Mouse (Mus musculus) heart, postnatal 14 days (tissue): ENCODE data around the gene Ift43. TPM values are rescaled to one million over a fixed set of nuclear protein-coding genes. Genes with fewer than 3 reads are reported as not detected.
A peak's percentile ranks its signal among the peaks of the same experiment; 100 is the strongest.

Source experiments
- DNase-seq, 2 experiments: peaks; one replicate each; pipeline ENCODE4 v3.0.0; 2021 to 2022
- intact Hi-C: fragments of 180-260 bp; cut with DNase I; formaldehyde crosslinking; loops from one replicate; pipeline ENCODE4 v1.15.1; 2025
- long read RNA-seq, 2 experiments: library from polyadenylated mRNA; stranded (forward); transcript quantifications; one replicate each; pipeline ENCODE4 v2.0.0; 2021
- total RNA-seq, 2 experiments: library from RNA; stranded (reverse); gene quantifications; 2 replicates each; pipeline ENCODE4 v1.2.3; 2021

The Ift43 gene
- total RNA-seq: 10 to 100 TPM; 24.4 to 26.6 TPM
- long read RNA-seq, experiment 1, transcript Ift43-205 (9 exons, 783 nt): major isoform, 20 of 21 reads
- long read RNA-seq, experiment 1, partial matches to known transcripts: 1 of 21 reads
- long read RNA-seq, experiment 1, other reads (novel, unspliced or antisense): 0 of 21 reads
- long read RNA-seq, experiment 2, transcript Ift43-205 (9 exons, 783 nt): major isoform, 34 of 36 reads
- long read RNA-seq, experiment 2, partial matches to known transcripts: 0 of 36 reads
- long read RNA-seq, experiment 2, other reads (novel, unspliced or antisense): 2 of 36 reads

GRCm38 (mm10) chr12:86082481-86083012 is at the start of gene Ift43:
Ift43 (plus strand) TSS chr12:86082541.
- intact Hi-C loops: no loop called here
- peak; percentile 83 to 89 for DNase-seq

- intact Hi-C loops: no loop called here
- no peak for DNase-seq
Observed at GRCm38 (mm10) chr12:86035586-86035985, 46.8 kb upstream of the Ift43 start.

- DNase-seq: no peak
- intact Hi-C loops: no loop called here
Observed at GRCm38 (mm10) chr12:86036368-86037166, 45.8 kb upstream of the Ift43 start.

- intact Hi-C loops: no loop called here
- DNase-seq: no peak
Observed at GRCm38 (mm10) chr12:86037235-86037921, 45.0 kb upstream of the Ift43 start.

- DNase-seq: no peak
- intact Hi-C loops: no loop called here
Observed at GRCm38 (mm10) chr12:86039078-86039477, 43.3 kb upstream of the Ift43 start.

- DNase-seq: no peak
- intact Hi-C loops: no loop called here
Observed at GRCm38 (mm10) chr12:86039751-86040150, 42.6 kb upstream of the Ift43 start.

GRCm38 (mm10) chr12:86046141-86046540 is 36.2 kb upstream of the Ift43 start:
- DNase-seq: no peak
- intact Hi-C loops: no loop called here

- DNase-seq: no peak
- intact Hi-C loops: no loop called here
Observed at GRCm38 (mm10) chr12:86046776-86047175, 35.6 kb upstream of the Ift43 start.

GRCm38 (mm10) chr12:86047376-86047775 is 35.0 kb upstream of the Ift43 start:
- no peak for DNase-seq
- intact Hi-C loops: no loop called here

- intact Hi-C loops: no loop called here
- DNase-seq: no peak
Observed at GRCm38 (mm10) chr12:86049813-86050212, 32.5 kb upstream of the Ift43 start.

- intact Hi-C loops: no loop called here
- no peak for DNase-seq
Observed at GRCm38 (mm10) chr12:86051477-86051876, 30.9 kb upstream of the Ift43 start.

GRCm38 (mm10) chr12:86055306-86055705 is 27.0 kb upstream of the Ift43 start:
- intact Hi-C loops: no loop called here
- DNase-seq: no peak

- intact Hi-C loops: no loop called here
- peak in 1 of 2 experiments; percentile 23 for DNase-seq
Observed at GRCm38 (mm10) chr12:86056976-86057375, 25.4 kb upstream of the Ift43 start.

GRCm38 (mm10) chr12:86057516-86057915 is 24.8 kb upstream of the Ift43 start:
- intact Hi-C loops: no loop called here

GRCm38 (mm10) chr12:86059341-86059740 is 23.0 kb upstream of the Ift43 start:
- intact Hi-C loops: no loop called here
- peak; percentile 10 to 26 for DNase-seq

More at GRCm38 (mm10) chr12:86057516-86057915, 24.8 kb upstream of the Ift43 start:
- DNase-seq: peak; percentile 15 to 19

GRCm38 (mm10) chr12:86064796-86065195 is 17.5 kb upstream of the Ift43 start:
- intact Hi-C loops: no loop called here
- no peak for DNase-seq

- no peak for DNase-seq
- intact Hi-C loops: no loop called here
Observed at GRCm38 (mm10) chr12:86071432-86071831, 10.9 kb upstream of the Ift43 start.

GRCm38 (mm10) chr12:86074681-86075080 is 7.7 kb upstream of the Ift43 start:
- intact Hi-C loops: loop anchor here (5.0 kb wide), 2 partner anchors 122 to 147 kb away; no protein-coding TSS in a partner anchor
- no peak for DNase-seq

- intact Hi-C loops: loop anchor here (5.0 kb wide), 2 partner anchors 123 to 148 kb away; no protein-coding TSS in a partner anchor
Observed at GRCm38 (mm10) chr12:86075358-86075757, 7.0 kb upstream of the Ift43 start.

GRCm38 (mm10) chr12:86076321-86076901 is 5.9 kb upstream of the Ift43 start:
- intact Hi-C loops: loop anchor here (5.0 kb wide), 2 partner anchors 124 to 149 kb away; no protein-coding TSS in a partner anchor
- DNase-seq: peak; percentile 38 to 48

More at GRCm38 (mm10) chr12:86075358-86075757, 7.0 kb upstream of the Ift43 start:
- DNase-seq: no peak
